In genomic region chr9:15491686-15492085, GRCm38 (mm10) we compare ENCODE assay signal across 24 mouse cellular contexts.
"Had no signal": no experiment of that assay in that cellular context is flagged by ENCODE, and none has a peak within 500 bp of the region (broad histone marks: within the 10 kb centered on the region; RNA-seq: fewer than 3 reads in every experiment).

No protein-coding gene starts in this region.

- H3K4me3 ChIP-seq: heart, embryonic 13.5 days; heart, embryonic 15.5 days; hindbrain, embryonic 10.5 days; hindbrain, embryonic 12.5 days; intestine, embryonic 15.5 days; layer of hippocampus, adult 2 months; left cerebral cortex, adult 2 months; limb, embryonic 10.5 days; limb, embryonic 12.5 days; liver, embryonic 13.5 days; liver, embryonic 15.5 days had no signal

- H3K27ac ChIP-seq: heart, embryonic 13.5 days; heart, embryonic 15.5 days; hindbrain, embryonic 10.5 days; hindbrain, embryonic 12.5 days; hindbrain, embryonic 14.5 days; intestine, embryonic 15.5 days; layer of hippocampus, adult 2 months; left cerebral cortex, adult 2 months; limb, embryonic 10.5 days; limb, embryonic 12.5 days; liver, embryonic 13.5 days; liver, embryonic 15.5 days had no signal

- H3K36me3 ChIP-seq: heart, embryonic 13.5 days; heart, embryonic 15.5 days; hindbrain, embryonic 10.5 days; hindbrain, embryonic 12.5 days; intestine, embryonic 15.5 days; limb, embryonic 10.5 days; limb, embryonic 12.5 days; liver, embryonic 13.5 days; liver, embryonic 15.5 days had no signal

- H3K9me3 ChIP-seq: heart, embryonic 13.5 days; heart, embryonic 15.5 days; hindbrain, embryonic 10.5 days; hindbrain, embryonic 12.5 days; intestine, embryonic 15.5 days; limb, embryonic 10.5 days; limb, embryonic 12.5 days; liver, embryonic 13.5 days; liver, embryonic 15.5 days had no signal

- DNase-seq: forebrain, postnatal 0 days; gastrocnemius, postnatal 14 days; heart, postnatal 4 days; kidney, adult 8-10 months; kidney, postnatal 10 days; kidney, postnatal 25 days; liver; liver, embryonic 13.5 days had no signal

- H3K9ac ChIP-seq: forebrain, postnatal 0 days; heart, embryonic 13.5 days; heart, embryonic 15.5 days; hindbrain, embryonic 12.5 days; hindbrain, embryonic 14.5 days; intestine, embryonic 15.5 days; limb, embryonic 12.5 days; liver, embryonic 13.5 days; liver, embryonic 15.5 days had no signal

- H3K4me2 ChIP-seq: heart, embryonic 11.5 days; heart, embryonic 13.5 days; heart, embryonic 15.5 days; hindbrain, embryonic 12.5 days; hindbrain, embryonic 14.5 days; intestine, embryonic 15.5 days; limb, embryonic 12.5 days; liver, embryonic 11.5 days; liver, embryonic 13.5 days; liver, embryonic 15.5 days had no signal

- ATAC-seq: forebrain, postnatal 0 days; hindbrain, embryonic 16.5 days; inflammation-experienced regulatory T-cells, adult 6 months; intestine, embryonic 15.5 days; intestine, postnatal 0 days had no signal

- H3K27me3 ChIP-seq: hindbrain, embryonic 12.5 days; intestine, embryonic 15.5 days; limb, embryonic 12.5 days; liver, embryonic 13.5 days had no signal
